In genomic region chr11:53803093-53803492, GRCm38 (mm10) we compare ENCODE assay signal across 15 mouse cellular contexts. TPM values are rescaled to one million over a fixed set of nuclear protein-coding genes. Genes with fewer than 3 reads are reported as not detected.
DNase-seq lines count a peak whose midpoint lies in the region; ATAC-seq and TF ChIP-seq lines count a peak whose summit lies in the region.
"Had no signal": no experiment of that assay in that cellular context is flagged by ENCODE, and none has a peak within 500 bp of the region (broad histone marks: within the 10 kb centered on the region; RNA-seq: fewer than 3 reads in every experiment).

No protein-coding gene starts in this region.

- H3K9ac ChIP-seq in lung, postnatal 0 days (replicated peaks; ENCODE audit: low read depth): no peak overlapping the region
- no peak overlapping the region for H3K9ac ChIP-seq in forebrain, embryonic 11.5 days (ENCODE audit: low read length)
- H3K9ac ChIP-seq: embryonic facial prominence, embryonic 15.5 days had no signal

- no peak for TF ChIP-seq CTCF in lung, postnatal 0 days (IDR thresholded peaks at IDR 0.05)

- peak overlapping the region; percentile 14; the same call in 1 of the 2 replicates for H3K27ac ChIP-seq in lung, postnatal 0 days (ENCODE audit: low read length)
- H3K27ac ChIP-seq in forebrain, embryonic 11.5 days (ENCODE audit: low read depth, low read length): no peak overlapping the region
- H3K27ac ChIP-seq: embryonic facial prominence, embryonic 15.5 days; heart, adult 2 months; kidney, postnatal 0 days; macrophage had no signal

- no peak overlapping the region for H3K4me3 ChIP-seq in lung, postnatal 0 days (ENCODE audit: low read depth, low read length)
- no peak overlapping the region for H3K4me3 ChIP-seq in forebrain, embryonic 11.5 days (ENCODE audit: low read depth, low read length)
- H3K4me3 ChIP-seq: embryonic facial prominence, embryonic 15.5 days; heart, adult 2 months had no signal

- WGBS in lung, postnatal 0 days: 48% methylated on average over 12 of the region's 12 CpGs
- 89% methylated on average over 12 of the region's 12 CpGs for WGBS in forebrain, embryonic 11.5 days

- no peak for TF ChIP-seq EP300 in lung, postnatal 0 days (IDR thresholded peaks at IDR 0.05)

- H3K4me1 ChIP-seq in lung, postnatal 0 days (ENCODE audit: insufficient read depth, low read depth, low read length): peaks cover 4% of the 10 kb centered on the region; the same call in 1 of the 2 replicates
- H3K4me1 ChIP-seq in forebrain, embryonic 11.5 days (replicated peaks; ENCODE audit: control insufficient read depth, insufficient read depth, low read length): no peaks in the 10 kb centered on the region

- no peak for ATAC-seq in lung, postnatal 0 days
- peak; percentile 61 for ATAC-seq in megakaryocyte progenitor cell, adult 5-6 weeks (replicated peaks; ENCODE audit: poor library complexity)
- no peak for ATAC-seq in forebrain, embryonic 11.5 days (replicated peaks; ENCODE audit: low FRiP score)

- H3K4me2 ChIP-seq in lung, postnatal 0 days (replicated peaks; ENCODE audit: low read depth, low read length): no peak overlapping the region
- H3K4me2 ChIP-seq in forebrain, embryonic 11.5 days (ENCODE audit: low read depth, low read length, severe bottlenecking): no peak overlapping the region
- H3K4me2 ChIP-seq: embryonic facial prominence, embryonic 15.5 days had no signal

- peak; percentile 32 for DNase-seq in lung, postnatal 0 days (ENCODE audit: low spot score)
- DNase-seq in lung, adult 18-20 months: no peak
- DNase-seq in CD4-positive, CD25-positive, alpha-beta regulatory T cell, adult 2 months (ENCODE audit: low read depth, low spot score): peak; percentile 57
- DNase-seq in NIH3T3 (ENCODE audit: low read depth): peak; percentile 81
- no peak for DNase-seq in layer of hippocampus, adult 8-10 months (ENCODE audit: low spot score in 2 of 2)
- DNase-seq in gastrocnemius, postnatal 25 days: no peak
- no peak for DNase-seq in forebrain, embryonic 11.5 days (ENCODE audit: low spot score)
- DNase-seq: cerebellum, postnatal 14 days; left cerebral cortex, postnatal 4 days had no signal

- no peaks in the 10 kb centered on the region for H3K27me3 ChIP-seq in lung, postnatal 0 days (replicated peaks; ENCODE audit: insufficient read depth, low read length)
- H3K27me3 ChIP-seq in forebrain, embryonic 11.5 days (ENCODE audit: control insufficient read depth, insufficient read depth, low read length): no peaks in the 10 kb centered on the region
- H3K27me3 ChIP-seq: embryonic facial prominence, embryonic 15.5 days had no signal

- H3K9me3 ChIP-seq in lung, postnatal 0 days (ENCODE audit: low read length): no peaks in the 10 kb centered on the region
- no peaks in the 10 kb centered on the region for H3K9me3 ChIP-seq in forebrain, embryonic 11.5 days (ENCODE audit: control insufficient read depth, low read length)
- H3K9me3 ChIP-seq: embryonic facial prominence, embryonic 15.5 days had no signal

- no peaks in the 10 kb centered on the region for H3K36me3 ChIP-seq in lung, postnatal 0 days (ENCODE audit: insufficient read depth, low read length)
- H3K36me3 ChIP-seq in forebrain, embryonic 11.5 days (ENCODE audit: control insufficient read depth, insufficient read depth, low read length): no peaks in the 10 kb centered on the region
- H3K36me3 ChIP-seq: embryonic facial prominence, embryonic 15.5 days had no signal

RNA-seq across cellular contexts. Expression of gene Gm17334, which starts 30.1 kb away (rescaled TPM):
- 0.46 and 0.61 TPM in 2 replicates for polyA plus RNA-seq in lung, postnatal 0 days (2015; fragmentation: Nextera tagmentation; extraction: Ambion mirVana)
- total RNA-seq in megakaryocyte progenitor cell, adult 5-6 weeks (2015): not detected in 2 replicates
- total RNA-seq in megakaryocyte progenitor cell, adult 5-6 weeks (2017): 0.37 TPM in 1 of 2 replicates, not detected in the other
- total RNA-seq in layer of hippocampus, adult 8-10 months (2022): 1 to 10 TPM; 1.1 to 2.4 (median 1.9) TPM
- total RNA-seq in gastrocnemius, postnatal 25 days (2021): not detected
- polyA plus RNA-seq in forebrain, embryonic 11.5 days (2014; fragmentation: Nextera tagmentation; extraction: Ambion mirVana): not detected in 2 replicates
- total RNA-seq: left cerebral cortex, postnatal 4 days had no signal
- polyA plus RNA-seq: hindbrain, embryonic 11.5 days; macrophage had no signal

RNA-seq across cellular contexts. Expression of gene Irf1, which starts 33.3 kb away (rescaled TPM):
- polyA plus RNA-seq in lung, postnatal 0 days (2015; fragmentation: Nextera tagmentation; extraction: Ambion mirVana): 52.5 and 64.9 TPM in 2 replicates
- 25.0 and 29.8 TPM in 2 replicates for total RNA-seq in megakaryocyte progenitor cell, adult 5-6 weeks (2015)
- total RNA-seq in megakaryocyte progenitor cell, adult 5-6 weeks (2017): 32.9 and 46.8 TPM in 2 replicates
- 10 to 100 TPM in 3 of 4 experiments, 1 to 10 TPM in 1; 9.7 to 12.9 (median 11.0) TPM for total RNA-seq in layer of hippocampus, adult 8-10 months (2022)
- 1 to 10 TPM; 5.1 to 9.1 TPM for total RNA-seq in gastrocnemius, postnatal 25 days (2021)
- 4.0 and 4.3 TPM in 2 replicates for polyA plus RNA-seq in forebrain, embryonic 11.5 days (2014; fragmentation: Nextera tagmentation; extraction: Ambion mirVana)

RNA-seq across cellular contexts. Expression of gene Gm12216, which starts 56.0 kb away (rescaled TPM):
- 3.4 and 5.4 TPM in 2 replicates for polyA plus RNA-seq in lung, postnatal 0 days (2015; fragmentation: Nextera tagmentation; extraction: Ambion mirVana)
- 0.93 and 2.4 TPM in 2 replicates for total RNA-seq in megakaryocyte progenitor cell, adult 5-6 weeks (2015)
- 0.21 and 2.2 TPM in 2 replicates for total RNA-seq in megakaryocyte progenitor cell, adult 5-6 weeks (2017)
- 10 to 100 TPM in 1 of 4 experiments, 1 to 10 TPM in 3; 6.0 to 12.4 (median 8.1) TPM for total RNA-seq in layer of hippocampus, adult 8-10 months (2022)
- total RNA-seq in gastrocnemius, postnatal 25 days (2021): 1 to 10 TPM; 2.0 TPM
- not detected in 2 replicates for polyA plus RNA-seq in forebrain, embryonic 11.5 days (2014; fragmentation: Nextera tagmentation; extraction: Ambion mirVana)
- polyA plus RNA-seq: hindbrain, embryonic 11.5 days had no signal

Comparison
In these comparisons a context has a peak if more than half of its experiments do, and no peak if none do; other contexts are left out.
1. DNase-seq: peak in lung, postnatal 0 days (single experiment), CD4-positive, CD25-positive, alpha-beta regulatory T cell, adult 2 months (single experiment) and NIH3T3 (single experiment); none in lung, adult 18-20 months (0 of 2), layer of hippocampus, adult 8-10 months (0 of 2), gastrocnemius, postnatal 25 days (single experiment) and forebrain, embryonic 11.5 days (single experiment).